Mouse (Mus musculus) heart, postnatal 14 days (tissue): ENCODE measurements around the gene Pdk2. TPM values are rescaled to one million over a fixed set of nuclear protein-coding genes. Genes with fewer than 3 reads are reported as not detected.
A peak's percentile ranks its signal among the peaks of the same experiment; 100 is the strongest.

Source experiments
- DNase-seq, 2 experiments: peaks; one replicate each; pipeline ENCODE4 v3.0.0; 2021 to 2022
- intact Hi-C: fragments of 180-260 bp; cut with DNase I; formaldehyde crosslinking; loops from one replicate; pipeline ENCODE4 v1.15.1; 2025
- long read RNA-seq, 2 experiments: library from polyadenylated mRNA; stranded (forward); transcript quantifications; one replicate each; pipeline ENCODE4 v2.0.0; 2021
- total RNA-seq, 2 experiments: library from RNA; stranded (reverse); gene quantifications; 2 replicates each; pipeline ENCODE4 v1.2.3; 2021

The Pdk2 gene
- 100 to 1,000 TPM; 297 to 326 TPM for total RNA-seq
- long read RNA-seq, experiment 1, transcript Pdk2-201 (11 exons, 2,246 nt), result major isoform, 595 of 657 reads
- long read RNA-seq, experiment 1, partial matches to known transcripts, result 31 of 657 reads
- long read RNA-seq, experiment 1, other reads (novel, unspliced or antisense), result 31 of 657 reads
- long read RNA-seq, experiment 2, transcript Pdk2-201 (11 exons, 2,246 nt), result major isoform, 498 of 558 reads
- long read RNA-seq, experiment 2, partial matches to known transcripts, result 33 of 558 reads
- long read RNA-seq, experiment 2, other reads (novel, unspliced or antisense), result 27 of 558 reads

DNA sequence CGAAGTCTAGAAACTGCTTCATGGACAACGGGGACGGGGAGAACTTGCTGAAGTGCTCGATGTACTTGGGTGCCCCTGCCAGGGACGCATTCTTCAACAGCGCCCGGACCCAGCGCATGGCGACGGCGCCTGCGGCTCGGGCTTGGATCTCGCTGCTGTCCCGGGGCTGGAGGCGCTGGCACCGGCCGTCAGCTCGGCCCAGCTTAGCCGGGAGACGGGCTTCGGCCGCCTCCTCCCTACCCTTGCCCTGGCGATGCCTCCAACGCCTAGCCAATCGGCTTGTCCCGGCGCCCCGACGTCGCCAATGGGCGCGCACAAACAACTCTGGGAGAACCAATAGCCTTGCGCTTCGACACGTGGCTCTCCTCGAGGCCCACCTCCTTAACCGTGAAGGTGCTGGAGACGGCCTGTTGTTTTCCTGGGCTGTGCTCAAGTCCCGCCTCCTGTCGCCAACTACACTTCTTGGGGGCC lies at the start of gene Pdk2:
Gene Pdk2, minus strand, starts transcription at position 216 of the 471 bp plus-strand sequence.
- intact Hi-C loops, result loop anchor here (5.0 kb wide), 3 partner anchors 64 to 216 kb away; partner anchors contain the start of genes Col1a1 and Sgca
- peak; percentile 95 for DNase-seq

DNA sequence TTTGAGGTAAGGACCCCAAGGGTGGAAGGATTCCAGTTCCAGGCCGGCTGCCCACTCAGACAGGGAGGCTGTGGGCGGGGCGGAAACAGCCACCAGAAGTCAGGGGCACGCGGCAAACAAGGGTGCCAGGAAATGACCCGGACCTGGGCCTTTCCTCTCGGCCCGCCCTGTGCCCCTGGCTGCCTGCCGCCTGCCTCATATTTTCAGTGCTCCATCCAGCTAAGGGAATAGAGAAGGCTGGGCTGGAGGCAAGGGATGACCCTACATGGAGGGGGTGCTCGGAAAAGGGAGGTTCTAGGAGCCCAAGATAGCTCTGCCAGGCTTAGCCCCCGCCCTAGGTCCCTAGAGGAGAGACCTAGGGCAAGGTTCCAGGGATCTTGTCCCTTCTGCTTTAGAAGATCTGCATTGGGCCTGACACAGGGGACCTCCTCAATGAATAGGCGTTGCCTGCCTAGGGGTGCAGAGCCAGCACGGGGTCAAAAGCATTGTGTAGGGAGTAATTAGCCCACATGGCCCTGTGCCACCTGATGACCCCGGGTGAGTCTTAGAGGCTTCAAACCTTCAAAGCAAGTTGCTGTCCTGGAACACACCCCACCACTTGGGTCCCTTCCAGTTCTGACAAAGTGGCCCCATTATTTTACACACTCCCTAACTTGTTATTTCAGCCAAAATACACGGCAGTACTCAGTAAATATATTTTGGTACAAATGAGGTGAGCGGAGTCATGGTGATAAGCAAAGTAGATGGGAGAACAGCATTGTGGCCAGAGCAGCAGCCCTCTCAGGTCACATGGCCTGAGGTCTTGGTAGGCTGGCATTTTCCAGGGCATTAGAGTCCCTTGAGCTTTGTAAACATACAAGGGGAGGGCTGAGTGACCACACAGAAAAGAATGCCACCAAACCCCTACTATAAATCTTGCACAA lies 48.0 kb upstream of the Pdk2 start:
- DNase-seq, result peak; percentile 50 to 51
- intact Hi-C loops, result no loop called here

DNA sequence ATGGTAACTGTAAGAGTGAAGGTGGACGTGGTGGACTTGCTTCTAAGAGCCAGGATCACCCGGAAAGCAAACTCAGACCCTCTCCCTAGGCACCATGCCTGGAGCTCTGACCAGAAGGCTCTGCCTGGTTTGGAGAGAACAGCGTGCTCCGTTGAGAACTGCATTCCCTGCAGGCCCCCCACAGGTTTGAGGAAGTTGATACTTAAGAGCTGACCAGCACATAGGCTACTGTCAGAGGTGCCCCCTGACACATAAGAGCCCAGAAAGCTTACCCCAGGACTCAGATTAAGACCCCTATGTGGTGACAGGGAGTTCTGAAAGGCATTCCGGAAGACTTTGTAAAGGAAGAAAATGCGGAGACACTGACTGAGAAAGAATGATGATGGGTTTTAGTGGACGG lies 47.1 kb upstream of the Pdk2 start:
- no peak for DNase-seq
- intact Hi-C loops, result no loop called here

- intact Hi-C loops, result no loop called here
- DNase-seq, result no peak
These were observed 46.4 kb upstream of the Pdk2 start for GRCm38 (mm10) chr11:95087301-95088228.

- intact Hi-C loops, result no loop called here
- no peak for DNase-seq
These were observed 45.1 kb upstream of the Pdk2 start for GRCm38 (mm10) chr11:95086229-95086628.

DNA sequence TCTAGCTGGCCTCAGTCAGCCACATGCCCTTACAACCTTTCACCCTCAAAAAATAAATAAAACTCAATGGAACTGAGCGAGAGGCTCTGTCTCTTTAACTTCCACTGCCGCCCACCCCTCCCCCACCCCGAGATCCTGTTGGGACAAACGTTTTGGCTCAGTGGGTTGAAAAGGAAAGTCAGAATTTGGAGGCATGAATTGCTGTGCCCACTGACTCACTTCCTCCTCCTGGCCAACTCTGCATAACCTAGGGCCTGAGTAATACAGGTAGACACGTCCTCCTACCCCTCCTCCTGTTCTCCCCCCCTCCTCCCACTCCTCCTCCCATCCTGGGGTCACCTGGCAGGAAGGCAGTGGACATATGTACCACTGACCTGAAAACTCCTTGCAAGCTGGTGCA lies 44.6 kb upstream of the Pdk2 start:
- no peak for DNase-seq
- intact Hi-C loops, result no loop called here

DNA sequence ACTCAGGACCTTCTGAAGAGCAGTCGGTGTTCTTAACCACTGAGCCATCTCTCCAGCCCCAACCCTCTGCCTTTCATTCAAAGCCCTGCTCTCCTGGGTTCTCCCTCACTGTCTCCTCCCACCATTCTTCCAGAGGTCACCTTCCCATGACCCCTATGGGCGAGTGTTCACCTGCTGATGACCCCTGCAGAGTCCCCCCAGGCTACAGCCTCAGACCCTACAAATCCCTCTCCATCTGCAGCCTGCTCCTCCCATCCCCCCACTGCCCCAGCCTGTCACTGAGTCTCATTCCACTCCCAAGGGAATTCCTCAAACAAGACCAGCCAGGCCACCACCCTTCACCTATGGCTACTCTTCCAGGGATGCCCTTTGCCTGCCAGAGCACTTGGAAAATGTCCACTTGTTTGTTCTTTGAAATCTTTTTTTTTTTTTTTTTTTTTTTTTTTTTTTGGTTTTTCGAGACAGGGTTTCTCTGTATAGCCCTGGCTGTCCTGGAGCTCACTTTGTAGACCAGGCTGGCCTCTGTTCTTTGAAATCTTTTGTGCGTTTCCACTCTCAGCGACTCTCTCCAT lies 43.7 kb upstream of the Pdk2 start:
- no peak for DNase-seq
- intact Hi-C loops, result no loop called here

GRCm38 (mm10) chr11:95084175-95084574 lies 43.0 kb upstream of the Pdk2 start:
- intact Hi-C loops, result no loop called here
- DNase-seq, result no peak

DNA sequence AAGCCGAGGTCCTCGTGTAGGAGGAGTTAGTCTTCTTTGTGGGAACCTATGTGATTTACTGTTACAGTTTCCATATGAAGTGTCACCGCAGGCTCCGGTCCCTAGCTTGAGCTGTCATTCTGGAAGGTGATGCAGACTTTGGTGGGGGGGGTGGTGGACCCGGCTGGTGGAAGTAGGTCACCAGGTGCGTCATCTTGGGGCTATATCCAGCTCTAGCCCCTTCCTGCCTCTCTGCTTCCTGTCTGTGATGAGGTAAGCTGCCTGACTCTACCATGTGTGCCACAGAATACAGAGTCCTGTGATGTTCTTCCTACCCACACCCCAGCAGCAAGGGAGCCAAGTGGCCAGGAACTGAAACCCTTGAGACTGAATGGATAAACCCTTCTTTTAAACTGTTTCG lies 41.7 kb upstream of the Pdk2 start:
- intact Hi-C loops, result no loop called here
- DNase-seq, result no peak

DNA sequence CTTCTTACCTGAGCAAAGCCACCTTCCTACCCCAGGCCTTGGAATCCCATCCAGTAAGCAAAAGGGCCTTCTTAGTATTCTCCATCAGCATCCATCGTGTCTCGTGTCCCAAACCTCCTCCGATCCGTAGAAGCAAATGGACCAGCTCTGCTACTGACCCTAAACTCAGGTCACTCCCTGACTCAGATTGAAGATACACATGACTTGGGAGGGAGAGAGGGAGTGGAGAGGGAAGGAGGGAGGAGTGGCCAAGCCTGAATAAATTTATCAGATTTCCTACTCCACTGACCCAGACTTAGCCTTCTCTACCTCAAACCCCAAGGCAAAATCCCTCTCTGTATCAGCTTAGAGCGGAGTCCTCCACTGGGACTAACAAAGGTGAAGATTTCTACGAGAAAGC lies 39.6 kb upstream of the Pdk2 start:
- intact Hi-C loops, result no loop called here
- no peak for DNase-seq

- no peak for DNase-seq
- intact Hi-C loops, result no loop called here
These were observed 38.2 kb upstream of the Pdk2 start for GRCm38 (mm10) chr11:95079256-95079875.

- intact Hi-C loops, result no loop called here
- DNase-seq, result no peak
These were observed 36.8 kb upstream of the Pdk2 start for GRCm38 (mm10) chr11:95077956-95078355.

DNA sequence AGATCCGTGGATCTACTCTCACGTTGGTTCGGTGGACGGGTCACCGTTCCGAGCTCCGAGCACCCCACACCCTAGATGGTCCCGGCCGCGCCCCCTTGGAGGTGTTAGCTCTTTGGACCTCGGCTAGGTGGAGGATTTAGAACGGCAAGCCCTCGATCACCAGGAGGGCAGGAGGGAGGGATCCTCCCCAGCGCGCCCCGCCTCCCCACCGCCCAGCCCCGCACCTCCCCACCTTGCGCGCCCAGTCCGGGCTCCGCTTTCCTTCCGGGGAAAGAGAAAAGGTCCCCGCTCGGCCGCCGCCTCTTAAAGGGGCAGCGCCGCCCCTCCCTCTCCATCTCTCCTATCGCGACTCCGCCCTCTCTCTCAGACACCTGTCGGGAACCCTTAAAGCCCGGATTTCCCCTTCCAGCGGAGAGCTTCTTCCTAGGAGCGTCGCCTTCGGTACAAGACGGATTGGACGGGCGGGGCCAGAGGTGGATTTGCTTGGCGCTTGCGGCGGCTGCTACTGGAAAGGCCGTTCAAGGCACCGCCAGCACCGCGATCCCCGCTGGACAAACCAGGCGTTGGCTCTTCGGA lies 35.5 kb upstream of the Pdk2 start, which contains the start of gene Itga3:
Gene Itga3, minus strand, starts transcription at position 266 of the 576 bp plus-strand sequence.
- intact Hi-C loops, result loop anchor here (1.0 kb wide), 1 partner anchor 30 kb away; no protein-coding TSS in a partner anchor
- peak; percentile 70 to 71 for DNase-seq

DNA sequence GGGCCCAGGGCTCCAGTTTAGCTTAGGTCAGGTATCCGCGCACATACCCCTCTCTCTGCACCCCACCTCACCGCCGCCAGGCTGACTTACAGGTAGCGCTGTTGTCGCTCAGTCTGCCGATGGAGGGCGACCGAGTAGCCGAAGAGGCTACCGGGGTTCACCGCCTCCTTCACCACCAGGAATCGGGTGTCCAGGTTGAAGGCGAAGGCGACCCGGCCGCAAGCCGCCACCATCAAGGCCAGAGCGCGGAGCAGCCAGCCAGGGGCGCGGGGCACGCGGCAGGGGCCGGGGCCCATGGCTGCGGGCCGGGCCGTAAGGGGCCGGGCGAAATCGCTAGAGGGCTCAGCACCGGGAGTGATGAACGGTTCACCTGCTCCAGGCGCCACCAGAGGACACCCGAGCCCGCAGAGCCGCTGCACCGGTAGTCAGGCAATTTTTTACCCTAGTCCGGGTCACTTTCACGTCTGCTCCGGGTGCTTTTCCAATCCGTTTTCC lies 34.9 kb upstream of the Pdk2 start:
- DNase-seq, result peak; percentile 46 to 56
- intact Hi-C loops, result loop anchor here (1.0 kb wide), 1 partner anchor 30 kb away; no protein-coding TSS in a partner anchor

DNA sequence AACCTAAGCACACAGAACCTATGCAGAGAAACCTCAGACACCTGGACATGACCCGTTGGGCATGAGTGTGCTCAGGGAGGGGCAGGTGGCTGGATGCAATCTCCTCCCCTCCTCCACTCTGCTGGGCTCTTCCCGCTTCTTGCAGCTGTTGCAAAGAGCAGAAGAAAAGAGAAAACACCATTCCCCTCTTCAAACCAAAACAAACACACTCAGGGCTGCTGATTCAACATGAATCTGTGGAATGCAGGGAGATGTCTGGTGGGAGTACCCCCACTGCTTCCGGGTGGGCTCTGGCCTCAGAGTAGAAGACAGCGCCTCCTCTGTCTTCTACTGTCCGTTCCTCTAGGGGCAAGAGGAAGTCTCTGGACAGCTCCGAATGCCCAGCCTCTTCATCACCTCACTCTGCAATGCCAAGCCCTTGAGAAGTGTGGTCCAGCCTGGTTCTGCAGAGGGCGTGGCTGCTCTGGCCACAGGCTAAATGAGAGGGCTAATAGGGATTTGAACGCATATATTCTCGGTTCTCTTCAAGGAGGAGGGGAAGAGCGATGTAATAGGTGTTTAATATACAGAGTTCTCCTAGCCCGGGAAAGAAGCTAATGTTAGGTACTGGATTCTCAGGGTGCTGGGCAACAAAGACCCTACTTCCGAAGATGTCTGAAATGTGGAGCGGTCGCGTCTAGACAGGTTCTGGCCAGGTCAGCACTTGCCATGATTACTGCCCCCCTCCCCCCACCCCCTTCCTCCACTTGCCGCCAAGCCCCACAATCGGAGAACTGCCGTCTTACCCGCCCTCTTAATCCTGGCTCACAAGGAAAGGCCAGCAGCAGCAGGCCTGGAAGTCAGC lies 34.3 kb upstream of the Pdk2 start:
- intact Hi-C loops, result loop anchor here (1.0 kb wide), 1 partner anchor 31 kb away; no protein-coding TSS in a partner anchor

GRCm38 (mm10) chr11:95074694-95075093 lies 33.5 kb upstream of the Pdk2 start:
- no peak for DNase-seq
- intact Hi-C loops, result no loop called here

More for the DNA sequence above, 34.3 kb upstream of the Pdk2 start:
- no peak for DNase-seq

DNA sequence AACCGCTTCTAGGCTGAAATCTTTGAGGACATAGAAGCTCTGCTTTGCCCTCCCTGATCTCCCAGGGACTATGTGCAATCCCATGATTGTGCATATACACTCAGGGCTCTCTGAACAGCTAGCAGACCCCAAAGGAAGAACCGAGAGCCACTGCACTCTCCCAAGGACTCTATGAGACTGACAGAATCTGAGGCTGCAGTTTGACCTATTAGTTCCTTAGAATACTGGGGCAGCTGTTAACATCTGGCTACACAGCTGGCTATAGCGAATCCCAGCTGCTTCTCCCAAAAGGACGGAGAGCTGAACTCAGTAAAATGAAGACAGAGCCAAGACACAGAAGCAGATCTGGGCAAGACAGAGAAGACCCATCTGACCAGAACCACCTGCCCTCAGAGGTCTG lies 32.7 kb upstream of the Pdk2 start:
- intact Hi-C loops, result no loop called here
- peak; percentile 40 to 66 for DNase-seq

DNA sequence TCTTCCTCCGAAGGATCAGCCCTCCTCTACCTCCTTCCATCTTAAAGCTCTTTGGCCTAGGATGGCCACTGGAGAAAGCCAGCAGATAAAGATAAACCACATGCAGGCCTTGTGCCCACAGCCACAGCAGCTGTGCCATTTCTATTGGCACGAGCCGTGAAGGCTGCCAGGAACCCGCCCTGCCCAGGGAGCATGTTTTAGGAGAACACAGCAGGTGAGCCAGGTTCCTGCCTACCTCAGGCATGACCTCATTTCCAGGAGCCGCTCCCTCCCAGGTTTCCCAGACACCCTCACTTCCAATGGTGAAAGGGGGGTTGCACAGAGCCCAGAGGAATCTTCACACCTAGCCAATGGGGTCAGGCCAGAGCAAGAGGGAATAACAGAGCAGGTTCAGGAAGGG lies 31.6 kb upstream of the Pdk2 start:
- intact Hi-C loops, result no loop called here
- DNase-seq, result no peak
